Comparison of ENCODE assay signal across 12 mouse cellular contexts in the genomic region with DNA sequence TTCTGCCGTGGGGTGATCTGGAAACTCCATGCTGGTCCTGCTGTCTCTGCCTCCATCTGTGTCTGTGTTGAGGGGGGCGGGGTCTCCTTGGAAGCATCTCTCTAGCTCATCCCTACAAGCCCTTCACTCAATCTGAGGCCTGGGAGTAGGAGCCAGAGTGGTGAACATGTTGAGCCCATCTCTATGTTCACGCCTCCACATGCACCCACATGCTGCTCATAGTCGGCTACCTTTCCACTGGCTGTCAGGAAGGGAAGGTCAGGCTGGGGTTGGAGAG. TPM values are rescaled to one million over a fixed set of nuclear protein-coding genes. Genes with fewer than 3 reads are reported as not detected.
A peak's percentile ranks its signal among the peaks of the same experiment; 100 is the strongest.
DNase-seq lines count a peak whose midpoint lies in the region; ATAC-seq lines count a peak whose summit lies in the region.
"Had no signal": no experiment of that assay in that cellular context is flagged by ENCODE, and none has a peak within 500 bp of the region (broad histone marks: within the 10 kb centered on the region; RNA-seq: fewer than 3 reads in every experiment).

No protein-coding gene starts in this region.

- no peaks in the 10 kb centered on the region for H3K9me3 ChIP-seq in kidney, embryonic 16.5 days (ENCODE audit: low read length)
- H3K9me3 ChIP-seq in embryonic facial prominence, embryonic 11.5 days (replicated peaks; ENCODE audit: control insufficient read depth, low read length), result no peaks in the 10 kb centered on the region
- H3K9me3 ChIP-seq in intestine, embryonic 15.5 days, result no peaks in the 10 kb centered on the region
- H3K9me3 ChIP-seq in neural tube, embryonic 12.5 days, result no peaks in the 10 kb centered on the region

- peaks cover 44% of the 10 kb centered on the region for H3K4me1 ChIP-seq in kidney, embryonic 16.5 days (ENCODE audit: insufficient read depth, low read length)
- H3K4me1 ChIP-seq in embryonic facial prominence, embryonic 11.5 days (ENCODE audit: control insufficient read depth, insufficient read depth, low read length), result peaks cover 7% of the 10 kb centered on the region
- H3K4me1 ChIP-seq in intestine, embryonic 15.5 days (replicated peaks), result peaks cover 41% of the 10 kb centered on the region
- peaks cover 31% of the 10 kb centered on the region for H3K4me1 ChIP-seq in neural tube, embryonic 12.5 days

- DNase-seq in kidney, postnatal 36 days, result no peak
- no peak for DNase-seq in embryonic facial prominence, embryonic 11.5 days (ENCODE audit: low spot score)
- DNase-seq in adrenal gland, postnatal 4 days (ENCODE audit: low spot score in 2 of 2), result no peak
- no peak for DNase-seq in thymus, postnatal 25 days
- DNase-seq in gastrocnemius, adult 8-10 months (ENCODE audit: low spot score in 2 of 2), result no peak
- DNase-seq: thymus, adult 2 months had no signal

- H3K27me3 ChIP-seq in kidney, embryonic 16.5 days (ENCODE audit: insufficient read depth, low read length), result no peaks in the 10 kb centered on the region
- H3K27me3 ChIP-seq in embryonic facial prominence, embryonic 11.5 days (ENCODE audit: control insufficient read depth, insufficient read depth, low read length), result no peaks in the 10 kb centered on the region
- H3K27me3 ChIP-seq in intestine, embryonic 15.5 days (replicated peaks), result no peaks in the 10 kb centered on the region
- peaks cover 18% of the 10 kb centered on the region for H3K27me3 ChIP-seq in neural tube, embryonic 12.5 days (replicated peaks)
- H3K27me3 ChIP-seq: Patski had no signal

- H3K9ac ChIP-seq in kidney, embryonic 16.5 days (replicated peaks; ENCODE audit: low read length), result peak overlapping the region; percentile 78
- H3K9ac ChIP-seq in embryonic facial prominence, embryonic 11.5 days (replicated peaks; ENCODE audit: low read length), result peak overlapping the region; percentile 73
- H3K9ac ChIP-seq in intestine, embryonic 15.5 days, result peak overlapping the region; percentile 64
- H3K9ac ChIP-seq in neural tube, embryonic 12.5 days, result peak overlapping the region; percentile 52; the same call in 1 of the 2 replicates

- 41% methylated on average over 4 of the region's 4 CpGs for WGBS in kidney, embryonic 16.5 days
- 28% methylated on average over 4 of the region's 4 CpGs for WGBS in embryonic facial prominence, embryonic 11.5 days
- WGBS in intestine, embryonic 15.5 days, result 48% methylated on average over 4 of the region's 4 CpGs
- WGBS in neural tube, embryonic 12.5 days, result 45% methylated on average over 4 of the region's 4 CpGs

- peak overlapping the region; percentile 53 for H3K4me3 ChIP-seq in kidney, embryonic 16.5 days (ENCODE audit: low read length)
- peak overlapping the region; percentile 41 for H3K4me3 ChIP-seq in embryonic facial prominence, embryonic 11.5 days (ENCODE audit: low read depth, low read length)
- peak overlapping the region; percentile 52 for H3K4me3 ChIP-seq in intestine, embryonic 15.5 days (replicated peaks)
- H3K4me3 ChIP-seq in neural tube, embryonic 12.5 days, result peak overlapping the region; percentile 32
- H3K4me3 ChIP-seq: erythroblast, embryonic 14.5 days had no signal

- no peaks in the 10 kb centered on the region for H3K36me3 ChIP-seq in kidney, embryonic 16.5 days (ENCODE audit: insufficient read depth, low read length)
- no peaks in the 10 kb centered on the region for H3K36me3 ChIP-seq in embryonic facial prominence, embryonic 11.5 days (replicated peaks; ENCODE audit: control insufficient read depth, insufficient read depth, low read depth, low read length)
- peaks cover 2% of the 10 kb centered on the region; the same call in 1 of the 2 replicates for H3K36me3 ChIP-seq in intestine, embryonic 15.5 days
- no peaks in the 10 kb centered on the region for H3K36me3 ChIP-seq in neural tube, embryonic 12.5 days

- peak overlapping the region; percentile 95 for H3K27ac ChIP-seq in kidney, embryonic 16.5 days (ENCODE audit: low read length)
- H3K27ac ChIP-seq in embryonic facial prominence, embryonic 11.5 days (replicated peaks; ENCODE audit: low read depth, low read length), result peak overlapping the region; percentile 90
- peak overlapping the region; percentile 94 for H3K27ac ChIP-seq in intestine, embryonic 15.5 days
- no peak overlapping the region for H3K27ac ChIP-seq in neural tube, embryonic 12.5 days
- H3K27ac ChIP-seq: macrophage had no signal

- H3K4me2 ChIP-seq in kidney, embryonic 16.5 days (replicated peaks; ENCODE audit: low read depth, low read length), result peak overlapping the region; percentile 84
- peak overlapping the region; percentile 91 for H3K4me2 ChIP-seq in embryonic facial prominence, embryonic 11.5 days (ENCODE audit: low read depth, low read length)
- peak overlapping the region; percentile 81 for H3K4me2 ChIP-seq in intestine, embryonic 15.5 days (replicated peaks)
- H3K4me2 ChIP-seq in neural tube, embryonic 12.5 days (replicated peaks), result peak overlapping the region; percentile 72

- ATAC-seq in kidney, embryonic 16.5 days (ENCODE audit: low FRiP score, low TSS enrichment), result peak; percentile 10; the same call in 1 of the 2 replicates
- no peak for ATAC-seq in embryonic facial prominence, embryonic 11.5 days (replicated peaks; ENCODE audit: insufficient number of reproducible peaks, low FRiP score, low TSS enrichment, low read depth)
- 0 out of 2 replicates have a peak, but pooled peaks have one; percentile 28 for ATAC-seq in intestine, embryonic 15.5 days
- ATAC-seq in neural tube, embryonic 12.5 days (ENCODE audit: low FRiP score, low read depth), result no peak
- ATAC-seq: Patski had no signal

RNA-seq across cellular contexts. Expression of a gene that starts 0.5 kb away (rescaled TPM):
- polyA plus RNA-seq in kidney, embryonic 16.5 days (2015; fragmentation: Nextera tagmentation; extraction: Ambion mirVana), result 41.2 and 48.8 TPM in 2 replicates
- 5.6 and 8.9 TPM in 2 replicates for polyA plus RNA-seq in embryonic facial prominence, embryonic 11.5 days (2014; fragmentation: Nextera tagmentation; extraction: Ambion mirVana)
- 60.0 and 63.0 TPM in 2 replicates for polyA plus RNA-seq in intestine, embryonic 15.5 days (2015; fragmentation: Nextera tagmentation; extraction: Ambion mirVana)
- 12.7 and 12.8 TPM in 2 replicates for polyA plus RNA-seq in neural tube, embryonic 12.5 days (2016; fragmentation: Nextera tagmentation; extraction: Ambion mirVana)
- 10 to 100 TPM; 62.1 to 69.1 TPM for total RNA-seq in adrenal gland, postnatal 4 days (2021)
- total RNA-seq in gastrocnemius, adult 8-10 months (2022), result 1 to 10 TPM; 1.6 to 4.1 (median 2.3) TPM
- polyA plus RNA-seq: erythroblast, embryonic 14.5 days; macrophage had no signal

RNA-seq across cellular contexts. Expression of a gene that starts 54.2 kb away (rescaled TPM):
- polyA plus RNA-seq in kidney, embryonic 16.5 days (2015; fragmentation: Nextera tagmentation; extraction: Ambion mirVana), result 85.5 and 90.9 TPM in 2 replicates
- 67.8 and 72.6 TPM in 2 replicates for polyA plus RNA-seq in embryonic facial prominence, embryonic 11.5 days (2014; fragmentation: Nextera tagmentation; extraction: Ambion mirVana)
- 67.0 and 76.6 TPM in 2 replicates for polyA plus RNA-seq in intestine, embryonic 15.5 days (2015; fragmentation: Nextera tagmentation; extraction: Ambion mirVana)
- 64.8 and 66.7 TPM in 2 replicates for polyA plus RNA-seq in neural tube, embryonic 12.5 days (2016; fragmentation: Nextera tagmentation; extraction: Ambion mirVana)
- 10 to 100 TPM; 63.6 to 65.1 TPM for total RNA-seq in adrenal gland, postnatal 4 days (2021)
- total RNA-seq in gastrocnemius, adult 8-10 months (2022), result 10 to 100 TPM; 34.5 to 37.3 (median 37.0) TPM

Comparison
In these comparisons a context has a peak if more than half of its experiments do, and no peak if none do; other contexts are left out.
1. ATAC-seq: peak in kidney, embryonic 16.5 days (single experiment) and intestine, embryonic 15.5 days (single experiment); none in embryonic facial prominence, embryonic 11.5 days (single experiment) and neural tube, embryonic 12.5 days (single experiment).
2. Peak in every context shown above with its lines, with median percentiles within 50 percentile points of each other: H3K4me2 ChIP-seq, H3K4me3 ChIP-seq and H3K9ac ChIP-seq.